Mouse (Mus musculus) liver, embryonic 13.5 days (tissue): ENCODE measurements around the gene Cdc42ep1. TPM values are rescaled to one million over a fixed set of nuclear protein-coding genes. Genes with fewer than 3 reads are reported as not detected.

Experiments
- microRNA-seq: library from miRNA; unstranded; fragments of <30 nt; microRNA quantifications from one replicate; pipeline ENCODE4, GENCODE M21; 2016
- polyA plus RNA-seq: library from polyadenylated mRNA; unstranded; fragments of >200 nt; fragmentation: Nextera tagmentation; extraction: Ambion mirVana; gene quantifications from 2 replicates; pipeline ENCODE4 v1.2.1, GENCODE M21; 2015

The Cdc42ep1 gene
- polyA plus RNA-seq, 1 experiment from 2014 or later = 9.5 TPM

Small RNAs within 50 kb of the gene (microRNA-seq; reads per million reads assigned to microRNA genes)
- gene Mir6955 = not detected

Other genes starting within 250 kb of the Cdc42ep1 start
- 11.9 and 12.5 TPM in 2 replicates for gene Cyth4, start 245.6 kb upstream of the Cdc42ep1 start, polyA plus RNA-seq
- 0.01 TPM in 1 of 2 replicates, not detected in the other for gene Elfn2, start 123.9 kb upstream of the Cdc42ep1 start, polyA plus RNA-seq
- gene Mfng, start 69.1 kb upstream of the Cdc42ep1 start, polyA plus RNA-seq = 7.0 and 7.2 TPM in 2 replicates
- gene Card10, start 39.6 kb upstream of the Cdc42ep1 start, polyA plus RNA-seq = 1.1 and 1.3 TPM in 2 replicates
- 10.0 and 13.7 TPM in 2 replicates for gene Lgals2, start 12.9 kb downstream of the Cdc42ep1 start, polyA plus RNA-seq
- 20.7 and 23.7 TPM in 2 replicates for gene Gga1, start 34.6 kb downstream of the Cdc42ep1 start, polyA plus RNA-seq
- gene Gm49510, start 57.0 kb downstream of the Cdc42ep1 start, polyA plus RNA-seq = 0.15 and 0.16 TPM in 2 replicates
- 17.7 and 22.2 TPM in 2 replicates for gene Sh3bp1, start 57.1 kb downstream of the Cdc42ep1 start, polyA plus RNA-seq
- gene Pdxp, start 71.3 kb downstream of the Cdc42ep1 start, polyA plus RNA-seq = 6.9 and 7.4 TPM in 2 replicates
- gene Lgals1, start 84.1 kb downstream of the Cdc42ep1 start, polyA plus RNA-seq = 683 and 710 TPM in 2 replicates
- gene Nol12, start 92.3 kb downstream of the Cdc42ep1 start, polyA plus RNA-seq = 45.6 and 48.9 TPM in 2 replicates
- 12.9 and 18.8 TPM in 2 replicates for gene Triobp, start 105.1 kb downstream of the Cdc42ep1 start, polyA plus RNA-seq
- 85.3 and 101 TPM in 2 replicates for gene H1f0, start 185.8 kb downstream of the Cdc42ep1 start, polyA plus RNA-seq
- 0.13 and 0.20 TPM in 2 replicates for gene Galr3, start 199.3 kb downstream of the Cdc42ep1 start, polyA plus RNA-seq
- 47.9 and 49.6 TPM in 2 replicates for gene Ankrd54, start 220.3 kb downstream of the Cdc42ep1 start, polyA plus RNA-seq
- gene Eif3l, start 232.6 kb downstream of the Cdc42ep1 start, polyA plus RNA-seq = 171 and 185 TPM in 2 replicates